Comparison of ENCODE assay signal across 8 mouse cellular contexts in the genomic region with DNA sequence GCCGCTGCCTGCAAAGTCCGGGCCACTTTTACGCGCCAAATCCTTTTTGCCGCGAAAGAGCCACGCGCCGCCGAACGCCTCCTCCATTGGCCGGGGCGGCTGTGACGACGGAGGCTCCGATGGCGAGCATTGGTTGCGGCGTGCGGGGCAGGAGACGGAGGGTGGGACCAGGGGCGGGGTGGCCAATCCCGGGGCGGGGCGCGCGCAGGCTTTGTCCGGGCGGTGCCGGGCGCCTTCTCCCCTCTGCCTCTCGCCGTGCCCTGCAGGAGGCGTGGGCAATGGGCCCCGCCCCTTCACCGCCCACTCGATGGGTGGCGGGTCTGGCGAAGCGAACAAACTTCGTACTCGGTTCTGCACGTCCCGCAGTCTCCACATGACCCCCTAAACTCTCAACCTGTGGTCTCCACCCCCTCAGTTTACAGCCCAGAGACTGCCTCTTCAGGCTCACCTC. TPM values are rescaled to one million over a fixed set of nuclear protein-coding genes. Genes with fewer than 3 reads are reported as not detected.
DNase-seq lines count a peak whose midpoint lies in the region; ATAC-seq and TF ChIP-seq lines count a peak whose summit lies in the region.

Gene E2f1, minus strand, starts transcription at position 57 of the 451 bp plus-strand sequence.

- H3K36me3 ChIP-seq in ES-Bruce4 (ENCODE audit: control insufficient read depth, insufficient read depth, low read length, poor library complexity, severe bottlenecking): no peaks in the 10 kb centered on the region
- no peaks in the 10 kb centered on the region for H3K36me3 ChIP-seq in forebrain, embryonic 14.5 days (ENCODE audit: control insufficient read depth, insufficient read depth, low read length)

- H3K9me3 ChIP-seq in ES-Bruce4 (replicated peaks; ENCODE audit: control insufficient read depth, insufficient read depth, low read length, poor library complexity, severe bottlenecking): no peaks in the 10 kb centered on the region
- H3K9me3 ChIP-seq in forebrain, embryonic 14.5 days (replicated peaks; ENCODE audit: control insufficient read depth, low read length): no peaks in the 10 kb centered on the region

- peaks cover 1% of the 10 kb centered on the region for H3K4me1 ChIP-seq in ES-Bruce4 (ENCODE audit: control insufficient read depth, insufficient read depth, low read length)
- H3K4me1 ChIP-seq in forebrain, embryonic 14.5 days (ENCODE audit: control insufficient read depth, insufficient read depth, low read length): peaks cover 18% of the 10 kb centered on the region; the same call in 1 of the 2 replicates
- H3K4me1 ChIP-seq in lung, adult 2 months (ENCODE audit: control insufficient read depth, insufficient read depth, low read length): no peaks in the 10 kb centered on the region

- ATAC-seq in cerebellum, adult (ENCODE audit: insufficient number of reproducible peaks, low FRiP score, low TSS enrichment): peak; percentile 96
- ATAC-seq in forebrain, embryonic 14.5 days: peak; percentile 97
- ATAC-seq in neutrophil, adult 5-6 weeks (ENCODE audit: extremely low read depth, insufficient number of reproducible peaks, low FRiP score, poor library complexity, severe bottlenecking): peak; percentile 87

- no peak for TF ChIP-seq EP300 in ES-Bruce4 (IDR thresholded peaks at IDR 0.05; ENCODE audit: insufficient read depth, low read depth, low read length)

- H3K9ac ChIP-seq in ES-Bruce4 (ENCODE audit: low read depth, poor library complexity, severe bottlenecking): peak within 1 kb of the TSS; percentile 85
- peak within 1 kb of the TSS; percentile 67 for H3K9ac ChIP-seq in forebrain, embryonic 14.5 days (ENCODE audit: low read length)

- peak within 1 kb of the TSS; percentile 56 for H3K27ac ChIP-seq in ES-Bruce4 (ENCODE audit: insufficient read depth, low read length)
- peak within 1 kb of the TSS; percentile 89 for H3K27ac ChIP-seq in forebrain, embryonic 14.5 days (ENCODE audit: low read depth, low read length)

- intact Hi-C loops in heart, postnatal 25 days (cut with DNase I): loop anchor here (2.0 kb wide), 1 partner anchor 31 kb away; no protein-coding TSS in a partner anchor

- TF ChIP-seq CTCF in ES-Bruce4 (IDR thresholded peaks at IDR 0.05; ENCODE audit: low read depth, low read length): no peak
- TF ChIP-seq CTCF in lung, adult 2 months (IDR thresholded peaks at IDR 0.05; ENCODE audit: insufficient read depth, low read length): no peak

- peak; percentile 97 for DNase-seq in forebrain, embryonic 14.5 days (ENCODE audit: low spot score)
- DNase-seq in heart, postnatal 25 days (ENCODE audit: low spot score): peak; percentile 88
- DNase-seq in layer of hippocampus, adult 18-20 months (ENCODE audit: low spot score in 2 of 2): peak; percentile 86 to 93
- DNase-seq in lung, adult 2 months: peak; percentile 86
- peak; percentile 90 to 92 for DNase-seq in thymus, adult 18-20 months

- no peaks in the 10 kb centered on the region for H3K27me3 ChIP-seq in ES-Bruce4 (ENCODE audit: control insufficient read depth, insufficient read depth, low read length, poor library complexity, severe bottlenecking)
- no peaks in the 10 kb centered on the region for H3K27me3 ChIP-seq in forebrain, embryonic 14.5 days (replicated peaks; ENCODE audit: control insufficient read depth, insufficient read depth, low read length)

- peak within 1 kb of the TSS; percentile 99 for H3K4me3 ChIP-seq in ES-Bruce4 (ENCODE audit: low read depth, low read length)
- peak within 1 kb of the TSS; percentile 83 for H3K4me3 ChIP-seq in forebrain, embryonic 14.5 days (ENCODE audit: low read depth, low read length)
- peak within 1 kb of the TSS; percentile 62 for H3K4me3 ChIP-seq in lung, adult 2 months (replicated peaks; ENCODE audit: extremely low read depth, low read depth, low read length)

- peak; percentile 78 for TF ChIP-seq POLR2A in ES-Bruce4 (IDR thresholded peaks at IDR 0.05; ENCODE audit: insufficient read depth, low read length)
- no peak for TF ChIP-seq POLR2A in lung, adult 2 months (IDR thresholded peaks at IDR 0.05; ENCODE audit: borderline replicate concordance, extremely low read depth, low read depth, low read length)

- peak within 1 kb of the TSS; percentile 89 for H3K4me2 ChIP-seq in forebrain, embryonic 14.5 days (ENCODE audit: low read length)

- under 1% methylated on average over 41 of the region's 44 CpGs for WGBS in forebrain, embryonic 14.5 days
- 1% methylated on average over 44 of the region's 44 CpGs for WGBS in lung, adult 2 months

RNA-seq across cellular contexts. Expression of gene E2f1, which starts in this region (rescaled TPM):
- polyA plus RNA-seq in ES-Bruce4 (2011; ENCODE audit: insufficient read depth, insufficient read length, low read depth, missing spikeins): 27.0 and 28.0 TPM in 2 replicates
- 3.5 and 5.0 TPM in 2 replicates for polyA plus RNA-seq in forebrain, embryonic 14.5 days (2014; fragmentation: Nextera tagmentation; extraction: Ambion mirVana)
- total RNA-seq in heart, postnatal 25 days (2021): 1 to 10 TPM; 1.1 to 1.2 TPM
- total RNA-seq in layer of hippocampus, adult 18-20 months (2021): 1 to 10 TPM; 4.4 to 4.7 TPM
- polyA plus RNA-seq in lung, adult 2 months (2012; rRNA removed): 9.8 and 12.6 TPM in 2 replicates
- 0.98 and 1.5 TPM in 2 replicates for total RNA-seq in neutrophil, adult 5-6 weeks (2017)

Comparison
In these comparisons a context has a peak if more than half of its experiments do, and no peak if none do; other contexts are left out.
1. Peak in every context shown above with its lines: DNase-seq, ATAC-seq, H3K4me3 ChIP-seq and H3K27ac ChIP-seq.